Mouse (Mus musculus) forebrain, embryonic 14.5 days (tissue): ENCODE results near the gene Trabd. TPM values are rescaled to one million over a fixed set of nuclear protein-coding genes. Genes with fewer than 3 reads are reported as not detected.

Source experiments
- ATAC-seq: fragments of 200-750 bp; cut with Nextera tagmentation; 2 replicates; pipeline ENCODE4 v1.8.0; 2017; ENCODE audit warnings: mild to moderate bottlenecking, moderate library complexity
- DNase-seq: peaks from one replicate; pipeline ENCODE4 v3.0.0-alpha.2; 2015; ENCODE audit warnings: low spot score
- H3K27ac ChIP-seq: fragments of 300-500 bp; sonication (generic); 2 replicates; pipeline ENCODE4 v1.5.1; 2014; ENCODE audit warnings: low read depth, mild to moderate bottlenecking, control low read depth, low read length, moderate library complexity
- H3K27me3 ChIP-seq: fragments of 300-500 bp; sonication (generic); replicated peaks from 2 replicates; pipeline ENCODE4 v1.6.1; 2014; ENCODE audit warnings: low read length, control low read depth, mixed read lengths; ENCODE audit not compliant: control insufficient read depth, insufficient read depth
- H3K36me3 ChIP-seq: fragments of 300-500 bp; sonication (generic); 2 replicates; pipeline ENCODE4 v1.6.1; 2014; ENCODE audit warnings: low read length, control low read depth; ENCODE audit not compliant: control insufficient read depth, insufficient read depth
- H3K4me1 ChIP-seq: fragments of 300-500 bp; sonication (generic); 2 replicates; pipeline ENCODE4 v1.6.1; 2014; ENCODE audit warnings: antibody characterized with exemption, low read length, control low read depth; ENCODE audit not compliant: control insufficient read depth, insufficient read depth
- H3K4me2 ChIP-seq: fragments of 300-500 bp; sonication (generic); 2 replicates; pipeline ENCODE4 v1.6.1; 2014; ENCODE audit warnings: mild to moderate bottlenecking, control low read depth, low read length
- H3K4me3 ChIP-seq: fragments of 300-500 bp; sonication (generic); 2 replicates; pipeline ENCODE4 v1.5.1; 2014; ENCODE audit warnings: low read depth, low read length, control low read depth
- H3K9ac ChIP-seq: fragments of 300-500 bp; sonication (generic); 2 replicates; pipeline ENCODE4 v1.6.1; 2014; ENCODE audit warnings: mild to moderate bottlenecking, low read length, control low read depth, moderate library complexity
- H3K9me3 ChIP-seq: fragments of 300-500 bp; sonication (generic); replicated peaks from 2 replicates; pipeline ENCODE4 v1.6.1; 2016; ENCODE audit warnings: low read length, control low read depth, mixed read lengths; ENCODE audit not compliant: control insufficient read depth
- WGBS: fragments of 180-500 bp; shearing (Covaris S2); extraction: QIAGEN DNeasy Blood & Tissue Kit; methylation state at CpG from one replicate; pipeline ENCODE4 v1.1.7; 2014; 5-methylcytosine and 5-hydroxymethylcytosine counted together
- polyA plus RNA-seq: library from polyadenylated mRNA; unstranded; fragments of >200 nt; fragmentation: Nextera tagmentation; extraction: Ambion mirVana; gene quantifications from 2 replicates; pipeline ENCODE4 v1.2.1, GENCODE M21; 2014

Gene Trabd
- 39.7 and 40.3 TPM in 2 replicates for polyA plus RNA-seq

DNA sequence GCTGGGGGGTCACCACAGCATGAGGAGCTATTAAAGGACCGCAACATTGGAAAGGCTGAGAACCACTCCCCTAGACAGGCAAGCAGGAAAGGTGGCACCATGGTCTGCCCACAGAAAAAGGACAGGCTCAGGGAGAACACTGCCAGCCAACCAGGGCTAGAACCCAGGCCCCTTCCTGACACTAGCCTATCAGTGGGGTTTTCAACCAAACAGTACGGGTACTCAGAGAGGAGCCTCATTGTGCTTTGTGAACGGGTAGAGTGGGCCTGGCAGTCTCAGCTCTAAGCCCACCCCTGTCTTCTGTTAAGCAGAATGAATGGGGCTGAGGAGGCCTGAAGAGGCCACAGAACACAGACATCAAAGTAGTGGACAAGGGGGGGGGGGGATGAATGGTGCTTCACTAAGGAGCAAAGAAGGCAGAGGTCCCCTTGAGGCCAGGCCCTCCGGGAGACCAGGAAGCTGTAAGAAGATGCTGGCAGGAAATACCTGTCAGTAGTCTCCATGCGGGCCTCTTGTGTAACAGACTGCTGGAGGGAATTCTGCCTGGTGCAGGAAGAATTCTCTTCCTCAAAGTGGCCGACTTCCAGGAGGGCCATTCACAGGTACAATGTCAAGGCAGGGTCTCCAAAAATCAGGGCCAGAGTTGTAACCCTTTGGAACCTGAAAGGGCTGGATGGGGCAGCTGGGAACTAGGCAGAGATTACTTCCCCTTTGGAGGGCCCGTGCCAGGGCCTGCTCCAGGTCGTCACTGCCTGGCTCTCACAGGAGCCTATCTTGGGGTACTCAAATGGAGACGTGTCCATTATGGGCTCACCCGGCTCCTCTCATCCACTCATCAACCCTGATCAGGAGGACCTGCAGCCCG, at the start of gene Trabd:
Gene Trabd (plus strand): TSS at position 512 of the 865 bp plus-strand sequence.
- peak within 1 kb of the TSS; percentile 90 for H3K9ac ChIP-seq
- ATAC-seq: peak; percentile 32
- H3K9me3 ChIP-seq: no peaks in the 10 kb centered on the region
- WGBS: 19% methylated on average over 11 of the region's 11 CpGs
- H3K27ac ChIP-seq: peak within 1 kb of the TSS; percentile 82
- no peaks in the 10 kb centered on the region for H3K27me3 ChIP-seq
- H3K4me3 ChIP-seq: peak within 1 kb of the TSS; percentile 82
- no peak for DNase-seq
- 0 out of 2 replicates have a peak, but pooled peaks cover 10% of the 10 kb centered on the region for H3K36me3 ChIP-seq
- H3K4me2 ChIP-seq: peak within 1 kb of the TSS; percentile 93
- H3K4me1 ChIP-seq: peaks cover 26% of the 10 kb centered on the region

DNA sequence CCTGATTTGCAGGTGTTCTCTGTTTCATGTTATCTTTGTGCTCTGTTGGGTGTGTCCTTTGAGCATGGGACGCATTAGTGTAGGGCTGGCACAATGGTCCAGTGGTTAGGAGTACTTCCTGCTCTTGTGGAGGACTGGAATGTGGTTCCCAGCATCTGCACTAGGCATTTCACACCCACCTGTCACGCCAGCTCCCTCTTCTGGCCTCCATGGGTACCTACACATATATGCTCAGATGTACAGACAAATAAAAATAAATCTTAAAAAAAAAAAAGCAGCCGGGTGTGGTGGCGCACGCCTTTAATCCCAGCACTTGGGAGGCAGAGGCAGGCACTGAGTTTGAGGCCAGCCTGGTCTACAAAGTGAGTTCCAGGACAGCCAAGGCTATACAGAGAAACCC, 30.5 kb upstream of the Trabd start:
- H3K27ac ChIP-seq: no peak overlapping the region
- ATAC-seq (no peak), DNase-seq (no peak)
- H3K4me1 ChIP-seq: no peaks in the 10 kb centered on the region
- H3K9ac ChIP-seq: no peak overlapping the region
- H3K9me3 ChIP-seq: no peaks in the 10 kb centered on the region
- H3K36me3 ChIP-seq: no peaks in the 10 kb centered on the region
- H3K4me3 ChIP-seq: no peak overlapping the region
- no peak overlapping the region for H3K4me2 ChIP-seq
- 74% methylated on average over 5 of the region's 5 CpGs for WGBS
- no peaks in the 10 kb centered on the region for H3K27me3 ChIP-seq

GRCm38 (mm10) chr15:89046356-89046755, 28.6 kb upstream of the Trabd start:
- Histone ChIP-seq H3K9ac (no peak overlapping the region; the same call in 1 of the 2 replicates), H3K9me3 (no peaks in the 10 kb centered on the region), H3K27me3 (no peaks in the 10 kb centered on the region), H3K36me3 (no peaks in the 10 kb centered on the region), H3K27ac (no peak overlapping the region), H3K4me2 (no peak overlapping the region), H3K4me3 (no peak overlapping the region), H3K4me1 (no peaks in the 10 kb centered on the region)
- WGBS: 86% methylated on average over 4 of the region's 4 CpGs
- no peak for DNase-seq
- no peak for ATAC-seq

DNA sequence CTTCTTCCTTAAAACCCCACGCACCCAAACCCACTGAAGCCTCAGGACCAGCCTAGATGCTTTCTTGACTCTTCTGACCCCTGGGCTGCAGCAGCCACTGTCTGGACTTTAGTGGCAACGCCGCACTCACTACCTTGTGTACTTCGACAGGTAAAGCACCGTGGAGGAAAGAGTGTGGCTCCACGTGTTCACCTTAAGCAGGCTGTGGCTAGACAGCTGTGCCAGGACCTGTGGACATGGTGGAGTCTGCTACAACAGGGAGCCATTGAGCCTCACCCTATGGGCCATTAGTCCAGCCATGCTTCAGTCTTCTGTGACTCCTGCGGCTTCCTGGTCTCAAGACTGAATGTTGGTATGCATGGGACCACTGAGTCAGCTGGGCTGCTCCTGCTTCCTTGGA, 20.3 kb upstream of the Trabd start:
- 87% methylated on average over 7 of the region's 7 CpGs for WGBS
- peaks cover 4% of the 10 kb centered on the region for H3K4me1 ChIP-seq
- DNase-seq (no peak), ATAC-seq (no peak)
- H3K9me3 ChIP-seq: no peaks in the 10 kb centered on the region
- no peaks in the 10 kb centered on the region for H3K27me3 ChIP-seq
- no peak overlapping the region for H3K4me3 ChIP-seq
- H3K27ac ChIP-seq: no peak overlapping the region
- no peak overlapping the region for H3K4me2 ChIP-seq
- H3K36me3 ChIP-seq: no peaks in the 10 kb centered on the region
- no peak overlapping the region for H3K9ac ChIP-seq

- Histone ChIP-seq H3K4me1 (peaks cover 9% of the 10 kb centered on the region), H3K4me3 (peak overlapping the region; percentile 75; the same call in 1 of the 2 replicates), H3K9ac (peak overlapping the region; percentile 83; the same call in 1 of the 2 replicates), H3K36me3 (no peaks in the 10 kb centered on the region), H3K4me2 (peak overlapping the region; percentile 91), H3K9me3 (no peaks in the 10 kb centered on the region), H3K27me3 (no peaks in the 10 kb centered on the region), H3K27ac (no peak overlapping the region)
- no peak for DNase-seq
- ATAC-seq: no peak
- 26% methylated on average over 6 of the region's 6 CpGs for WGBS
These were observed 16.2 kb upstream of the Trabd start for GRCm38 (mm10) chr15:89058736-89059135.

DNA sequence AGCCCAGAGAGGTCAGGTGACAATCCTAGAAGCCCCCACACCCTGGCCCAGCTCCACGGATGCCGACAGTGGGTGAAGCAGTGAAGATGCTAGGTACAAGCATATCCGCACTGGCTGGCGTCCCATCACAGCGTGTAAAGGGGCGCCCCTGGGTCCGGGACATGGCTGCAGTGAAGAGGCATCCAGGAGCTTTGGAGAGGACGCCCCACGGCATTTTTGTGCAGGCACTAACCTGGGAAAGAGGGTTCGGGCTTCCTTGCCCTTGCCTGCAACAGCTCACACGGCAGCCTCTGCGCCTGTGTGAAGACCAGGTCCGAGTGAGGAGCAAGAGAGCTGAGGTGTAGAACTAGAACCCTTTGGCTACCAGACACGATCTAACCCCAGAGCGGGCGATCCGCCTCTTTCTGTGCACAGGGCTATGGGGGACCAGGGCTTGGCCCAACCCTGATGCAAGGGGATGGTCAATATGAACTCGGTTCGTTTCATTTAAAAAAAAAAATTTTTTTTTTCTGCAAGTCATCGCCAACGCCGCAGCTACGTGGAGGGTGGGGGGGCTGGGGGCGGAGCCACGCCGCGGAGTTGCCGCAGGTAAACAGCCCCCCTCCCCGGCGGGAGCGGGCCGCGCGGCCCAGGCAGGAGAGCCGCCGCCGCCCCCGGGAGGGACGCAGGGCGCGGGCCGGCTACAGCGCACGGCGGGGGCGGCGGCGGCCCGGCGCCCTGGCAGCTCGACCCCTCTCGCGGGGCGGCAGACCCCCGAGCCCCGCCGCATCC, 15.6 kb upstream of the Trabd start, which contains the start of gene Panx2:
Gene Panx2 (plus strand): TSS at position 574 of the 771 bp plus-strand sequence.
- H3K4me2 ChIP-seq: peak within 1 kb of the TSS; percentile 91
- ATAC-seq: peak; percentile 52
- H3K4me3 ChIP-seq: peak within 1 kb of the TSS; percentile 75
- H3K36me3 ChIP-seq: no peaks in the 10 kb centered on the region
- DNase-seq: peak; percentile 51
- H3K9ac ChIP-seq: peak within 1 kb of the TSS; percentile 83
- H3K4me1 ChIP-seq: peaks cover 9% of the 10 kb centered on the region
- 1% methylated on average over 42 of the region's 57 CpGs for whole genome bisulfite sequencing
- no peaks in the 10 kb centered on the region for H3K9me3 ChIP-seq
- H3K27ac ChIP-seq: peak within 1 kb of the TSS; percentile 27; the same call in 1 of the 2 replicates
- H3K27me3 ChIP-seq: no peaks in the 10 kb centered on the region

DNA sequence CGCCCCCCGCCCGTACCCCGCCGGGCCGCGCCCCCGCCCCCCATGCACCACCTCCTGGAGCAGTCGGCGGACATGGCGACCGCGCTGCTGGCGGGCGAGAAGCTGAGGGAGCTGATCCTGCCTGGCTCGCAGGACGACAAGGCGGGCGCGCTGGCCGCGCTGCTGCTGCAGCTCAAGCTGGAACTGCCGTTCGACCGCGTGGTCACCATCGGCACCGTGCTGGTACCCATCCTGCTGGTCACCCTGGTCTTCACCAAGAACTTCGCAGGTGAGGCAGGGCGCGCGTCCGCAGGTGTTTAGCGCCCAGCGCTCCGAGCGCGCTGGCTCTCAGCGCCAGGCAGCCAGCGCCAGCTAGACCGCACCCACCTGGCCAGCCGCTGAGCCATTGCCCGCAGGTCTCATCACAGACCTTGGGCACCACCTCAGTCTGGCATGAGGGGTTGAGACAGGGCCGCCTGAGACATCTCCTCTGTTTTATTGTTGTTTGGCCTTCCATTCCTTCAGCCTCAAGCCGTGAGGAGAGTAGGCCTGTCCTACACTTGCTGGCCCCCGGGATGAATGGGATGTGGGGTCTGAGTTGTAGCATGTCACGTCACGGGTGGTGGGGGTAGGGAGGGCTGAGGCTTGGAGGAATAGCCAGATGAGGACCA, 14.8 kb upstream of the Trabd start:
- H3K4me2 ChIP-seq: peak overlapping the region; percentile 91
- H3K9ac ChIP-seq: peak overlapping the region; percentile 83
- WGBS: 4% methylated on average over 45 of the region's 48 CpGs
- H3K4me3 ChIP-seq: peak overlapping the region; percentile 75
- DNase-seq (peak; percentile 62), ATAC-seq (peak; percentile 66)
- peaks cover 9% of the 10 kb centered on the region for H3K4me1 ChIP-seq
- no peaks in the 10 kb centered on the region for H3K36me3 ChIP-seq
- H3K27ac ChIP-seq: peak overlapping the region; percentile 27; the same call in 1 of the 2 replicates
- no peaks in the 10 kb centered on the region for H3K27me3 ChIP-seq
- no peaks in the 10 kb centered on the region for H3K9me3 ChIP-seq

DNA sequence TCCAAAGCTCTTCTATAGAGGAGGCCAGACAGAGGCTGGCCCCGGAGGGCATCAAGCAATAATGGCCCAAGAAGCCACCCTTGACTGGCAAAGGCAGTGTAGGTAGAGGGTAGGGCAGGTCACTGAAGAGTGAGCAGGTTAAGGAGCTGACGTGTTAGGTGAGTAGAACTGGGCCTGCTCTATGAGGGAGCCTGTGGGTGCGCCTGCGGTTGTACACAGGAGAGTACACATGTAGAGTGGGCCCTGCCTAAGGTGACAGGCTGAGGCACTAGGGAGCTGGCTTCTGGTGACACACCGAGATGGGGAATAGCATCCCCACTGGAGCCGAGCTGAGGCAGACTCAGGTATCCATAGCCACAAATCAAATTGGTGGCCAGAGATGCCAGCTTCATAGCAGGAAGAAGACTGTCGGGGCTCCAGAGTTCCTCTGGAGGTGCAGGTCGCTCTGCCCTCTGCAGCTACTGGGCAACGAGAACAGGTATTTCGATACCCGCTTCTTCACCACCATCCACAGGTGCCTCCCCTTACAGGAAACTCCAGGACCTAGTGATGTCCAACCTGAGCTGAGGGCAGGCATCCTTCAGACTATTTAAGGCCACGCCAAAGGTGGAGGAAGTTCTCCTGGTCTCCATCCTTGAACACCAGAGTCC, 14.0 kb upstream of the Trabd start:
- Histone ChIP-seq H3K36me3 (no peaks in the 10 kb centered on the region), H3K9ac (peak overlapping the region; percentile 83), H3K4me2 (peak overlapping the region; percentile 91), H3K4me3 (peak overlapping the region; percentile 75), H3K9me3 (no peaks in the 10 kb centered on the region), H3K27ac (no peak overlapping the region), H3K4me1 (peaks cover 9% of the 10 kb centered on the region), H3K27me3 (no peaks in the 10 kb centered on the region)
- ATAC-seq (no peak), DNase-seq (no peak)
- WGBS: 90% methylated on average over 12 of the region's 12 CpGs
